Mouse (Mus musculus) lung, adult 2 months (tissue): Measurements from ENCODE around the gene Nr5a2. TPM values are rescaled to one million over a fixed set of nuclear protein-coding genes. Genes with fewer than 3 reads are reported as not detected.

Experiments used
- DNase-seq: peaks from one replicate; pipeline ENCODE4 v3.0.0; 2022
- H3K4me1 ChIP-seq: fragments of 200-500 bp; 2 replicates; pipeline ENCODE4 v1.6.1; 2011; ENCODE audit warnings: low read length; ENCODE audit not compliant: control insufficient read depth, insufficient read depth
- H3K4me3 ChIP-seq: fragments of 200-500 bp; replicated peaks from 2 replicates; pipeline ENCODE3; 2011; ENCODE audit warnings: low read depth, mild to moderate bottlenecking, control low read depth, low read length; ENCODE audit errors: extremely low read depth
- CTCF ChIP-seq: fragments of 200-500 bp; IDR thresholded peaks from 2 replicates; pipeline ENCODE4 v1.5.1; 2011; ENCODE audit warnings: mild to moderate bottlenecking, low read length, control low read depth; ENCODE audit not compliant: insufficient read depth
- POLR2A ChIP-seq: fragments of 200-500 bp; IDR thresholded peaks from 2 replicates; pipeline ENCODE4 v1.6.1; 2011; ENCODE audit warnings: low read depth, mild to moderate bottlenecking, control low read depth, low read length, borderline replicate concordance; ENCODE audit errors: extremely low read depth
- WGBS: fragments of 180-500 bp; shearing (Covaris S2); methylation state at CpG from one replicate; pipeline ENCODE4 v1.1.7; 2018; 5-methylcytosine and 5-hydroxymethylcytosine counted together
- polyA plus RNA-seq: library from polyadenylated mRNA; depleted of rRNA; stranded (reverse); fragments of >200 nt; gene quantifications from 2 replicates; pipeline ENCODE4 v1.2.3, GENCODE M21; 2012

Nr5a2 gene
- polyA plus RNA-seq, 1 experiment, result 0.19 TPM

DNA sequence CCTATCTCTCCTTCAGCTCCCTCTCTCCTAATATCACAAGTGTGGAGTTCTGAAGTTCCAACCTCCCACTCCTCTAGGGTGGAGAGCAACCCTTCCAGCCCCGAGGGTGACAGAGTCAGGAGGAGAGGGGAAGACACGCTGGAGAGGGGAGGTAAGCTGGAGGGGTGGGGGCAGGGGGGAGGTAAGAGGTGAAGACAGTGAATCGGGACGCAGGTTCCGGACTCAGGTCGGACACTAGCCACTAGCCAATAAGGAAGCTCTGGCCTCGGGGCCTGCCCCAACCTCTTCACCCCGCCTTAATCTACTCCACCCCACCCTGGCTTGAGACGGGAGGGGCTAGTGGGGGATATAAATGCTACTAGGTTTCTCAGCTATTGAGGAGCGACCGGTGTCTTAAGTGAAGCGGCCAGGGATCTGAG is 10.9 kb downstream of the Nr5a2 start:
- TF ChIP-seq CTCF (no peak), POLR2A (no peak)
- DNase-seq, result no peak

DNA sequence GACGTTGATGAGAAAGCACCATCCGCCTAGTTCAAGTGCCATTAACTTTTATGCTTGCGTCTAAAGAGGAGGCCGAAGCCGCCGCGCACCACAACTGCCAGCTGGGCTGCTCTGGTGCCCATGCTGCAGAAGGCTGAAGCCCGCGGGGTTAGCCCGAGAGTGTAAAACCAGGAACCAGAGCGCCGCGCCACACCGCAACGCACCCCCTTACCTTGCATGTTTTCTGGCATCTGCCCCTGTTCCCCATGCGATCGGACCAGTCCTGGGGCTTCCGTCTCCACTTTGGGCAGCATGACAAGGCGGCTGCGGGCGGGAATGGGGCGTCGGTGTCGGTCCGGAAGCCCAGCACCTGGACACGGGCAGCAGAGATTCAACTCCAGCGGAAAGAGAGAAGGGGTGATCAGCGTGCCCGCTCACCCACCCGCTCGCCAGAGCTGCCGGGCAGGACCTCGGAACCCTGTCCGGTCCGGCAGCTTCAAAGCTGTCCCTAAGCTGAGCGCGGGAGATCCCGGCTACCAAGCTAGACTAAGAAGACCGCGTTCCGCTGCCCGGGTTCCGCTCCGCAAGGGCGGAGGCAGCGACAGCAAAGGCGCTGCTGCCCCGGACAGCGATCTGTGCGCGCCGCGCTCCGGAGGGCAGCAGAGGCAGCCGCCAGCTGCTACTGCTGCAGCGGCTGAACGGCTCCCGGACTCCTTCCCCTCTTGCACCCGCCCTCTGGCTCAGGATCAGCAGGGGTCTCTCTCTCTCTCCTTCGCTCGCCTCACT is 11.6 kb downstream of the Nr5a2 start:
- WGBS, result 1% methylated on average over 61 of the region's 61 CpGs
- peaks cover 3% of the 10 kb centered on the region for H3K4me1 ChIP-seq
- no peak for TF ChIP-seq CTCF
- TF ChIP-seq POLR2A, result no peak
- DNase-seq, result peak; percentile 24
- H3K4me3 ChIP-seq, result peak overlapping the region; percentile 53

More for the DNA sequence above, 10.9 kb downstream of the Nr5a2 start:
- 13% methylated on average over 12 of the region's 12 CpGs for WGBS
- Histone ChIP-seq H3K4me3 (no peak overlapping the region), H3K4me1 (peaks cover 3% of the 10 kb centered on the region)

DNA sequence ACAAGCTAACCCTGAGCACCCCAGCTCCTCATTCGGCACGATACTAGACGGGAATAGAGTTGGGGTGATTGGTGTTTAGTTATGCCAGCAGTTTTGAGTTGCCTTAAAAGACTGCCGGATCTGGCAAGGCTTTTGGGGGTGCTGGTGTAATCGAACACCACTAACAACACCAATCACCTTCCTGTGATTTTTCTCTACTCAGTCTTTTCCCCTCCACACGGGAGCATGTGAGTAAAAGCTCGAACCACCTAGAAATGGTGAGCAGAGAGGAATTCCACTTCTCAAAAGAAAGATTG is 12.2 kb downstream of the Nr5a2 start:
- DNase-seq, result no peak
- WGBS, result 5% methylated on average over 7 of the region's 7 CpGs

DNA sequence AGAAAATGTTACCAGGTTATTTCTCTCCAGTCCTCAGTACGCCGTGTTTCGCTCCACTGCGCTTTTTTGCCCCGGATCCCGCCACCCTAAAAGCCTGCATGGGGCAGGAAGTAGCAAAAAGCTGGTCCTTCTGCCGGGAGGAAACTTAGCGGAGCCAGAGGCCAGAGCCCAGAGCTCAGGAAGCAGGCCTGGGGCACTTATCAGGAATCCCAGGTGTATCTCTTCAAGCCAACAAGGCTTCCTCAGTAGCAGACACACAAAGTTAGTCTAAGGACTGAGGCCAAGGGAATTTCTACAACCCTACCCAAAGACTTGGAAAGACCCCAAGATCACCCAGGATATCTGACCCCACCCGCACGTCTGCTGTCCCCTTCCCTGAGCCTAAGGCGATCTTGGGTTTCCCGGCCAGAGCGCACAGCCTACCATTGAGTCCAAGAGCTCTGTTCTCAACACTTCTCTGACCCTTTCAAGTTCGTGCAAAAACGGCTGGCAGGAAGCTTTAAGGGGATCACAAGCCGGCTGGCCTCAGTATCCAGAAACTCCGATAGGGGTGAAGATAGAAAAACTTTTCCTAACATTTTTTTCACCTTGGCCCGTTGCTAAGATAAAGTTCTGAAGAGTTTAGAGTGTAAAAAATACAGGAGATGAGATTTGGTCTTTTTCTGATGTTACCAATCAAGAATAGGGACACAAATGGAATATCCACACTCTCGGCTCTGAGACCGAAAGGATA is 12.7 kb downstream of the Nr5a2 start:
- Histone ChIP-seq H3K4me1 (no peaks in the 10 kb centered on the region; the same call in 1 of the 2 replicates), H3K4me3 (no peak overlapping the region)
- 11% methylated on average over 20 of the region's 20 CpGs for WGBS
- TF ChIP-seq CTCF, result no peak
- no peak for TF ChIP-seq POLR2A
- no peak for DNase-seq

More for the DNA sequence above, 12.2 kb downstream of the Nr5a2 start:
- H3K4me3 ChIP-seq, result peak overlapping the region; percentile 53
- no peak for TF ChIP-seq CTCF
- no peak for TF ChIP-seq POLR2A
- peaks cover 3% of the 10 kb centered on the region for H3K4me1 ChIP-seq

DNA sequence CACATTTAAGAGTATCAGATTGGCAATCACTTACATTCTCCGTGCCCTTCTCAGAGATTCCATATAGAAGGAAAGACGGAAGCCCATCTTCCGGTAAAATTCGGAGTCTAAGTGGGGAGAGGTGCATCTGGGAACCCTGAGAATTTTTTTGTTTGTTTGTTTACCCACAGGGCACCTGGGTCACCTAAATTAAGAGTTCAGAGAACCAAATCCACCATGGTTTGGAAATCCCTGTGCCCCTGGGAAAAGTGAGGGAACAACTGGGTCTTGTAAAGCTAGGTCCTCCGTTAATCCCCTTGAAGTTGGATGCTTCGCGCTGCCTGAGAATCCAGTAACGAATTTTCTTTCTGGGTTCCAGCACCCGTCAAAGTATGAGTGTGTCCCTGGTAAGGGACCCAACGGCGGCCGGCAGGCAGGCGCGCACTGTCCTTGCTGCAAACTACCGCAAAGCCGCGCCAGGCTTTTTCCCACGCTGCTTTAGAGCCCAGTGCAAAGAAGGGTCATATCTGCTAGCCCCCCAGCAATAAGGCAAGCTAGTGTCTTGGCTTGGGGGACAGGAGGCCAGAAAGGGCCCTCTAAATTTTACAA is 13.3 kb downstream of the Nr5a2 start:
- no peaks in the 10 kb centered on the region; the same call in 1 of the 2 replicates for H3K4me1 ChIP-seq
- no peak overlapping the region for H3K4me3 ChIP-seq
- 5% methylated on average over 18 of the region's 18 CpGs for WGBS
- TF ChIP-seq POLR2A (no peak), CTCF (no peak)
- DNase-seq, result no peak

DNA sequence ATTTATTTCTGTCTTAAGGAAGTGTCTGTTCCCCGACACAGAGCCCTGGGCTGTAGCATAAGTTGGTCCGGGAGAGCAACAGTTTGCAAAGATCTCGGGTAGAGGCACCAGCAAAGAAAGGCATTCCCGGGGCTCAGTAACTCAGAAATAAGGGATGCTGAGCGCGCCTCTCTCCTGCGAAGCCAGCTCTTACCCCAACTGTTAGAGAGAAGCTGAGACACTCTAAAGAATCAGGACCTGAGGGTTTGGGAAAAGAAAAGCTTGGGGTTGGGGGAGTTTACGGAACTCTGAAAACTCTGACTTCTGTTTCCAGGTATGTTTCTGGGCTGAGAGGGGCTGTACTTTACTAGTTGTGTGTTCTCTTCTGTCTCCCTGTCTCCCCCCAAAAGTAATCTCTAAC is 13.8 kb downstream of the Nr5a2 start:
- 14% methylated on average over 8 of the region's 8 CpGs for WGBS
- H3K4me1 ChIP-seq, result no peaks in the 10 kb centered on the region; the same call in 1 of the 2 replicates
- DNase-seq, result no peak
- TF ChIP-seq CTCF, result no peak
- TF ChIP-seq POLR2A, result no peak
- no peak overlapping the region for H3K4me3 ChIP-seq

DNA sequence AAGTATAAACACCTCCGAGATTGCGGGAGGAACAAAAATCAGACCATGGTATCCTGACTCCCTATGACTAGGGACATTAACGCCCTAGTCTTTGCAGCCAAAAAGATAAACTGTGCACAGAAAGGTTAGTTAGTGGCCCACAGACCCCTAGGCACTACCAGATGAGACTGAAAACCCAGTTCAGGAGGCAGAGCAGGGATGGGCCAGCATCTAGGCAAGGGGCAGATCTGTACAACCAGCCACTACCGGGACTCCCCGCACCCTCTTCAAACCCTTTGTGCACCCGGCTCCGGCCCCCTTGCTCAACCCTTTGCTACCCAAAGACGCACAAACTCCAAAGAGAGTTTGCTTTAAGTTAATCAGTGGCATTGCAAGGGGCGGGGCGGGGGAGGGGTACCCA is 14.4 kb downstream of the Nr5a2 start:
- no peak for DNase-seq
- TF ChIP-seq CTCF (no peak), POLR2A (no peak)
- H3K4me3 ChIP-seq, result no peak overlapping the region
- H3K4me1 ChIP-seq, result no peaks in the 10 kb centered on the region; the same call in 1 of the 2 replicates
- WGBS, result 9% methylated on average over 10 of the region's 10 CpGs

DNA sequence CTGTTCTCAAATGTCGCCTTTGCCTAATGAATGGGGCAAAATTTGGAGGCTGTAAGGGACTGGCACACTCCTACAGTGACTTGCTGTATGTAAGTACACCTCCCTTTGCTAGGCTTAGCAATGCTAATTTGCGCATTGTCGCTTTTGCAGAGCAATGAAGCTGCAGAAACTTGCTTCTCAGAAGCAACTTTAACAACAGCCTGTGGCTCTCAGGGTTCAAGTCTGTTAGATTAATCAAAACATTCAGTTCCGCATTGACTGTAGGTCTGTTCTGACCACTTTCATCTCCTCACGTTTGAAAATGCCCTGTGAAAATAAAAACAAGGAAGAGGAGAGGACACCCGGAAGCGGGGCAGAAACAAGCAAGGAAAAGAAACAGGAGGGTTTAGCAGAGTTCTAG is 14.8 kb downstream of the Nr5a2 start:
- TF ChIP-seq POLR2A (no peak), CTCF (no peak)
- Histone ChIP-seq H3K4me1 (no peaks in the 10 kb centered on the region; the same call in 1 of the 2 replicates), H3K4me3 (no peak overlapping the region)
- no peak for DNase-seq
- 28% methylated on average over 7 of the region's 7 CpGs for WGBS

DNA sequence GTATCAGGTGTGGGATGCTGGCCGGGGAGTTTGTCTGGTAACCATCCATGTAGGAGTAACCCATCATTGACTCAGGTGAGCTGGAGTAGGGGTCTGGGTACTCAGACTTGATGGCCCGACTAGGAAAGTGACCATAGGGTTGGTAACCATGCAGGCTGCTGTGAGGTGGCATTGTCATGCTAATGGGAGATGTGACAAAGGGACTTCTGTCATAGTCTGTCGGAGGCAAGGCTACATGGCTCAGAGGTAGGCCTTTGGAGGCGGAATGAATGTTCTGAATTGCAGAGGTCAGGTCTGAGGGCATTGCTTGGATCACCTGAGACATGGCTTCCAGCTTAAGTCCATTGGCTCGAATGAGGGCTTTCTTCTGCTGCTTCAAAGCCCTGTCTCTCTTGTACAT is 19.6 kb downstream of the Nr5a2 start:
- DNase-seq, result no peak
- WGBS, result 89% methylated on average over 5 of the region's 5 CpGs
- TF ChIP-seq CTCF (no peak), POLR2A (no peak)
- H3K4me1 ChIP-seq, result no peaks in the 10 kb centered on the region; the same call in 1 of the 2 replicates
- no peak overlapping the region for H3K4me3 ChIP-seq
